Mouse (Mus musculus) MEL (cell line): Measurements from ENCODE around the gene Fam122c.

Experiments
- CTCF ChIP-seq, 3 experiments: IDR thresholded peaks in 2 of 3; conservative IDR thresholded peaks in 1 of 3; 2 replicates each; pipeline ENCODE4 v1.5.1; 2011 to 2012; ENCODE audit warnings: low read length in 3 of 3, low read depth in 2 of 3, mild to moderate bottlenecking in 2 of 3, improper control_type of control experiment in 1 of 3, inconsistent platforms in 1 of 3, mixed read lengths in 1 of 3, moderate library complexity in 1 of 3; ENCODE audit not compliant: control insufficient read depth in 1 of 3, insufficient read depth in 1 of 3, poor library complexity in 1 of 3, severe bottlenecking in 1 of 3
- EP300 ChIP-seq, 2 experiments: IDR thresholded peaks; 2 replicates each; pipeline ENCODE4 v1.6.1; 2011; ENCODE audit warnings: improper control_type of control experiment in 2 of 2, low read length in 2 of 2, low read depth in 1 of 2, mild to moderate bottlenecking in 1 of 2
- GATA1 ChIP-seq: IDR thresholded peaks from 2 replicates; pipeline ENCODE4 v1.6.1; 2011; ENCODE audit warnings: low read depth, low read length, improper control_type of control experiment
- HCFC1 ChIP-seq: IDR thresholded peaks from 2 replicates; pipeline ENCODE4 v1.6.1; 2012; ENCODE audit warnings: low read depth, mild to moderate bottlenecking, inconsistent platforms, low read length, improper control_type of control experiment, moderate library complexity
- KAT2A ChIP-seq: conservative IDR thresholded peaks from 2 replicates; pipeline ENCODE4 v1.6.1; 2012; ENCODE audit warnings: low read depth, low read length, improper control_type of control experiment, inconsistent platforms
- MAX ChIP-seq: IDR thresholded peaks from 2 replicates; pipeline ENCODE4 v1.6.1; 2011; ENCODE audit warnings: low read length, improper control_type of control experiment
- MEF2A ChIP-seq: IDR thresholded peaks from 2 replicates; pipeline ENCODE4 v1.6.1; 2014; ENCODE audit warnings: low read depth, mild to moderate bottlenecking, inconsistent platforms, low read length, improper control_type of control experiment; ENCODE audit not compliant: poor library complexity, insufficient replicate concordance, severe bottlenecking; ENCODE audit errors: extremely low read depth
- MYC ChIP-seq: IDR thresholded peaks from 2 replicates; pipeline ENCODE4 v1.6.1; 2011; ENCODE audit warnings: low read depth, mild to moderate bottlenecking, low read length, improper control_type of control experiment, moderate library complexity
- NRF1 ChIP-seq: IDR thresholded peaks from 2 replicates; pipeline ENCODE4 v1.6.1; 2014; ENCODE audit warnings: low read depth, mild to moderate bottlenecking, inconsistent platforms, low read length, improper control_type of control experiment, moderate library complexity; ENCODE audit not compliant: poor library complexity, insufficient read depth, severe bottlenecking
- POLR2A ChIP-seq, 2 experiments: IDR thresholded peaks; 2 replicates each; pipeline ENCODE4 v1.6.1; 2011 to 2012; ENCODE audit warnings: low read length in 2 of 2, mild to moderate bottlenecking in 2 of 2, control low read depth in 1 of 2, improper control_type of control experiment in 1 of 2, low read depth in 1 of 2, moderate library complexity in 1 of 2; ENCODE audit not compliant: control insufficient read depth in 1 of 2, insufficient read depth in 1 of 2, poor library complexity in 1 of 2
- UBTF ChIP-seq: IDR thresholded peaks from 2 replicates; pipeline ENCODE4 v1.6.1; 2012; ENCODE audit warnings: low read depth, mild to moderate bottlenecking, inconsistent platforms, low read length, improper control_type of control experiment, moderate library complexity, borderline replicate concordance; ENCODE audit not compliant: insufficient read depth
- USF1 ChIP-seq: IDR thresholded peaks from 2 replicates; pipeline ENCODE4 v1.6.1; 2014; ENCODE audit warnings: low read depth, mild to moderate bottlenecking, inconsistent platforms, low read length, improper control_type of control experiment, moderate library complexity
- USF2 ChIP-seq, 2 experiments: IDR thresholded peaks; 2 replicates each; pipeline ENCODE4 v1.6.1; 2011 to 2012; ENCODE audit warnings: improper control_type of control experiment in 2 of 2, low read length in 2 of 2, borderline replicate concordance in 1 of 2, inconsistent platforms in 1 of 2, low read depth in 1 of 2, mild to moderate bottlenecking in 1 of 2; ENCODE audit not compliant: insufficient read depth in 1 of 2

DNA sequence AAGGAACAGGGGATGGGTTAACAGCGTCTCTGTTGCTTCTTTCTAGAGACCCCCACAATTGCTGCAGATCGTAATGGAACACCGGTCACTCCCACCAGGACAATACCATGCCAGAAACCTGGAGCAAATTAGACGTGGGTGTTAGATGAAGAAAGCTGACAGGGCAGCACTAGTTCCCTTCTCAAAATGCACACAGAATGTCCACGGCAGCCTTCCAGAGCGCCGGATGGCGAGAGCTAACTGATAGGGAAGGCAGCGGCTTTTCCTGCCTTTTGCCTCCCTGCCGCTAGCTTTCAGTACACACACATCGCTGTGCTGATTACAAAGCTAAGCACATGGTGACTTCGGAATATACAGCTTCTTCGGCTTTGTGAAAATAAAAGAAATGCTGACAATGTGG, 41.3 kb upstream of the Fam122c start:
- TF ChIP-seq GATA1 (no peak), UBTF (no peak), CTCF (IDR thresholded peaks at IDR 0.05 in 2 of 3, conservative IDR thresholded peaks at IDR 0.05 in 1 of 3; ENCODE audit: control insufficient read depth in 1 of 3, insufficient read depth in 1 of 3, low read depth in 2 of 3, low read length in 3 of 3, poor library complexity in 1 of 3, severe bottlenecking in 1 of 3) (no peak), MAX (no peak), POLR2A (IDR thresholded peaks at IDR 0.05; ENCODE audit: control insufficient read depth in 1 of 2, insufficient read depth in 1 of 2, low read depth in 1 of 2, low read length in 2 of 2, poor library complexity in 1 of 2) (no peak), USF1 (no peak), MEF2A (no peak), USF2 (IDR thresholded peaks at IDR 0.05; ENCODE audit: borderline replicate concordance in 1 of 2, insufficient read depth in 1 of 2, low read depth in 1 of 2, low read length in 2 of 2) (no peak), EP300 (IDR thresholded peaks at IDR 0.05; ENCODE audit: low read depth in 1 of 2, low read length in 2 of 2) (no peak), HCFC1 (no peak), NRF1 (no peak), KAT2A (no peak), MYC (no peak)
